Mouse (Mus musculus) lung, postnatal 14 days (tissue): Measurements from ENCODE around the gene Myl10.
"Not testable (repeated sequence)": the region's sequence is repeated elsewhere in the genome, so short reads cannot be mapped to it uniquely, and the experiment has no call there.

ENCODE experiments used
- DNase-seq: peaks from one replicate; pipeline ENCODE4 v3.0.0; 2021

Myl10 gene

DNA sequence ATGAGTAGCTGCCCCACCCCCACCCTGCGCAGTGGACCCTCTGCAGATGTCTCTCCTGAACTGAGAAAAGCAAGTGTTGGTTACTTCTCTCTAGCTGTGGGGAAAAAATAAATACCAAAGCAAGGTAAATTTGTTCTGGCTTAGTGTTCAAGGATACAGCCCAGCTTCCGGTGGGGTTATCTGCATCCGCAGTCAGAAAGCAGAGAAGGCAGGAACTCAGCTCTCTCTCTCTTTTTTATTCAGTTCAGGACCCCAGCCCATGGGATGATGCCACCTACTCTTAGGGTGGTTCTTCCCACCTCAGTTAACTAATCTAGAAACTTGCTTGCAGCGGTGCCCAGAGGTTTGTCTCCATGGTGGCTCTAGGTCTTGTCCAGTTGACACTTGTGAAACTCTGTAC is at the start of gene Myl10:
TSS of gene Myl10 (plus strand) at position 363 of the 400 bp plus-strand sequence.
- DNase-seq = no peak

- no peak for DNase-seq
Measured at GRCm38 (mm10) chr5:136646731-136647328, 46.1 kb upstream of the Myl10 start.

GRCm38 (mm10) chr5:136649071-136649470 is 43.9 kb upstream of the Myl10 start:
- no peak for DNase-seq

DNA sequence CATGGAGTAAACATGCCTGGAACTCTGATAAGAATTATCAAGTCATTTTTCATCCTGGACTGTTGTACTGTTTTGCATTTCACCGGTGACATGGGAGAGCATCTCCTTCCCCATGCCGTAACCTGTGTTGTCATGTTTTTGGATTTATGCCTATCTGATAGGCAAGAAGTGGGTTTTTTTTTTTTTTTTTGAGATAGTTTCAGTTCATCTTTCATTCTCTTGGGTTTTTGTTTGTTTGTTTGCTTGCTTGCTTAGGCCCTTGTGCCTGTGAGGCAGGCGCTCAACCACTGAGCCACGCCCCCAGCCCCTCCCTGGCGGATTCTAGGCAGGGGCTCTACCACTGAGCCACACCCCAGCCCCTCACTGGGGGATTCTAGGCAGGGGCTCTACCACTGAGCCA is 43.3 kb upstream of the Myl10 start:
- no peak for DNase-seq

DNA sequence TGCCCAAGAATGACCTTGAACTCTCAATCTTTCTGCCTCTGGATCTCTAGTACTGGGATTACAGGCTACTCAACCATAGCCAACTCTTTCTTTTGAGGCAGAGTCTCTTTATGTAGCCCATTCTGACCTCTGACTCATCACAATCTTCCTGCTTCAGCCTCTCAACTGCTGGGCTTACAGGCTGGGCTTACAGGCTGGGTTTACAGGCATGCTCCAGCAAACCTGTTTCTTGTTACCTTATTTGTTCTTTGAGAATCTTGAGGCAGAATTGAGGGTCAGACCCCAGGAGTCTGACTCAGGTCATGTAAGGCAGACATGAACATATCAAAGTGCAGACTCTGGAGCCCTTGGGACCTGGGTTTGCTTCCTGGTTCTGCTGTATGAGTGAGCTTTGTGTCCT is 38.5 kb upstream of the Myl10 start:
- no peak for DNase-seq

- DNase-seq = no peak
Measured at GRCm38 (mm10) chr5:136656830-136657395, 36.0 kb upstream of the Myl10 start.

DNA sequence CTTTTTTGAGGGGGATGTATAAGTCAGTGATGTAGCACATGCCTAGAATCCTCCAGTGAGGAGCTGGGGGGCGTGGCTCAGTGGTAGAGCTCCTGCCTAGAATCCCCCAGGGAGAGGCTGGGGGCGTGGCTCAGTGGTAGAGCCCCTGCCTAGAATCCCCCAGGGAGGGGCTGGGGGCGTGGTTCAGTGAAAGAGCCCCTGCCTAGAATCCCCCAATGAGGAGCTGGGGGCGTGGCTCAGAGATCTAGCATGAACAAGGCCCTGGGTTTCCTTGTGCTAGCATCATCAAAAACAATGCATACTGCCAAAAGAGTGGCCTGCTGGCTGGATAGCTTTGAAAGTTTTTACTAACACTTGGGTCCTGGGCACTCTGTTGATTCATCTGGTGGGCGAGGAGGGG is 32.2 kb upstream of the Myl10 start:
- DNase-seq = not testable (repeated sequence)

DNA sequence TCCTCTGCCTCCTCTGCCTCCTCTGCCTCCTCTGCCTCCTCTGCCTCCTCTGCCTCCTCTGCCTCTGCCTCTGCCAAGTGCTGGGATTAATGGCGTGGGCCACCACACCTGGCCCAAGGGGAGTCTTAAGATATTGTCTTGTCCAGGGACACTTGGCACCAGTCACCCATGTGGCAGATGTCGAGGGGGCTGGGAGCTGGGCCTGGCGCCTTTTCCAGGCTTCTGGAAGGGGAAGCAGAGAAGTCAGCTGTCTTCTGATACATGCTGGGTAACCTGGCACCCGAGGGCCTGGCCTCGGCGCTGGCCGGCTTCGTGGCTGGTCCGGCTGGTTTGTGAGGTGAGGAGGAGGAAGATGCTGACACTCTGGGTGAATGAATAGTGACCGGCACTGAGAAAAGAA is 30.7 kb upstream of the Myl10 start:
- DNase-seq = no peak

- no peak for DNase-seq
Measured at GRCm38 (mm10) chr5:136662822-136663221, 30.1 kb upstream of the Myl10 start.

DNA sequence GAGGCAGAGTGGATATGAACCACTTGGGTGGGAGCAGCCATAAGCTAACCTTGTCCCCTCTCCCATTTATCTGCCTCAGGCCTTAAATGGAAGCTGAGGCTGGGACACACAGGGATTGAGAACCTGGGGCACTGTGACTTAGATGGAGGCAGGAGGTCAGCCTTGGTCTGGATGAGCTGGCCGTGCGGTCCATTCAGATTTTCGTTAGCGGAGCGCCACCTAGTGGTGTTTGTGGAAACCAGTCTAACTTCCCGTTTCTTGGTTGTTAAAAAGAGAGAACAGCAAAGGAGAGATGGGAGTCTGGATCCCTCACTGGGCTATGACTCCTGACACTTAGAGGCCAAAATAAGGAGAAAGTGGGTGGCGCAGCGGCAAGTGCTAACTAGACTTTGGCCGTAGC is 28.4 kb upstream of the Myl10 start:
- DNase-seq = peak; percentile 88

- DNase-seq = no peak
Measured at GRCm38 (mm10) chr5:136676315-136677030, 16.5 kb upstream of the Myl10 start.

- DNase-seq = no peak
Measured at GRCm38 (mm10) chr5:136678840-136679348, 14.1 kb upstream of the Myl10 start.

DNA sequence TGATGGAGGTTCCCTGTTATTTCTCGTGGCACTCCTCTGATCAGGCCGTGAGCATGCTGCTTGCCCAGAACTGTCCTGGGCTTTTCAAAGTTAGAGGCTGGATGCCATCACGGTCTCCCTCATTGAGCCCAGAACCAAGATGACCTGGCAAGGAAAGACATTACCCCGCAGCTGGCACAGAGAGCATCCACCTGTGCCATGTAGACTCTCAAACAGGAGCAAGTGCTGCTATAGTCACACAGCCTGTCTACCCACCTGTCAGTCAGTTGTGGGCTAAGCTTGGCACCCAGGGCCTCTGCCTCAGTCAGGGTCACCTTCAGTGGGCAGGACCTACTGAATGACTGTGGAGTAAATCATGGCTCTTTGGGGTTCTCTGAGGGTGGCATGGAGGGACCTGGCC is 6.6 kb upstream of the Myl10 start:
- no peak for DNase-seq

DNA sequence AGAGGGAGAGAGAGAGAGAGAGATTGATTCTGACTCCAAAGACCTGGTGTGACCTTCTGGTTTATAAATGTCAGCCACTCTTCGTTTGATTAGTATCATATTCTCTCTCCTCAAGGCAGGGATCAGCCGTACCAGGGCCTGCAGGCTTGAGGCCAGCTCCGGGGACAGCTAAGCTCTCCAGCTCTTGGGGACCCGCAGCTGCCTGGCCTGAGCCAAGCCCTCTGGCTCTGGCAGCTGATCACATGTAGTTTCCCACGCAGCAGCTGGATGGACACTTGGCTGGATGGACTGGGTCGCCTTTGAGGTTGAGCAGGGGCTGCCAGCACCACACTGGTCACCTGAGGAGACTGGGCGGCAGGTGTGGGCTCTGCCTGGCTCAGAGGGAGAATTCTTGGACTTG is 5.4 kb upstream of the Myl10 start:
- DNase-seq = no peak

GRCm38 (mm10) chr5:136688841-136689240 is 4.1 kb upstream of the Myl10 start:
- DNase-seq = no peak

DNA sequence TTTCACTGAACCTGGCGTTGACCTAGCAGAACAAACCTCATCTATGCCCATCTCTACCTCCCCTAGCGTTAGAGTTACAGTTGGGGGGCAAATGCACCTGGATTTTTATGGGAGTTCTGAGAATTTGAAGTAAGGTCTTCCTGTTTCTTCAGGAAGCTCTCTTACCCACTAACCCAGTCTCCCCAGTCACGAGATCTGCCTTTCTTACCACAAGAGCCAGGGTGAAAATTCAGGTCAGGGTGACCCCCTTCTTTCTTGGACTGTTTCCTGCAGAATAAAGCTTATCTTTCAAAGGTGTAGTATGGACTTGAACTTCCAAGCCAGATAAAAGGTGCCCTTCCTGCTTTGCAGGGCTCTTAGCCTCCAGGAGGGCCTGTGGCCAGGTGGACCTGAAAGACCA is 1.8 kb upstream of the Myl10 start:
- no peak for DNase-seq

DNA sequence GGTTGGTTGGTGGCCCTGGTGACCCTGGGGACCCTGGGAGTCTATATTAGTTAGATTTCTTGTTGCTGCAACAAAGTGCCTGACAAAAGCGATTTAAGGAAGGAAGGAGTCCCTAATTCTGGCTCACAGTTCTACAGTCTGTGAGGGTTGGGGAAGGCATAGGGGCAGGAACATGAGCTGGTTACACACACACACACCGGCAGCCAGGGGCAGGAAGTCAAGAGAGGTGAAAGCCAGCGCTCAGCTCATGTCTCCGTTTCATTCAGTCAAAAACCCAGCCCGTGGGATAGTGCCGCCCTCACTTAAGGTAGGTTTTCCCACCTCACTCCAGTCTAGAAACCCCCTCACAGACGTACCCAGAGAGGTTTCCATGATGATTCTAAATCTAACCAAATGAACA is 472 bp downstream of the Myl10 start:
- no peak for DNase-seq

DNA sequence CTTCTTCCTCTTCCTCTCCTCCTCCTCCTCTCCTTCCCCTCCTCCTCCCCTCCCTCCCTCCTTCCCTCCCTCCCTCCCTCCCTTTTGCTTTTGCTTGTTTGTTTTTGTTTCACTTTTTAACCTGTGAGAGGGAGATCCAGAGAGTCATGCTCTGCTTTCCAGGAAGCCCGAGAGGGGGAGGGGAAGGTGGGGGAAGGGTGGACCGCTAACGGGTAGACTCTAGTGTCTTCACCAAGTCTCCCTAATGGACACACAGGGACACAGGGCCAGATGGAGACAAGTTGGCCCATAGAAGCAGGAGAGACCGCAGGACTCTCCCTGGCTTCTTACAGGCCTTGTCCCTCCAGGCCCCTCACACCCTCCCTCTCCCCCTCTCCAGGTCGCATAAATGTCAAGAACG is 2.0 kb downstream of the Myl10 start:
- DNase-seq = no peak

DNA sequence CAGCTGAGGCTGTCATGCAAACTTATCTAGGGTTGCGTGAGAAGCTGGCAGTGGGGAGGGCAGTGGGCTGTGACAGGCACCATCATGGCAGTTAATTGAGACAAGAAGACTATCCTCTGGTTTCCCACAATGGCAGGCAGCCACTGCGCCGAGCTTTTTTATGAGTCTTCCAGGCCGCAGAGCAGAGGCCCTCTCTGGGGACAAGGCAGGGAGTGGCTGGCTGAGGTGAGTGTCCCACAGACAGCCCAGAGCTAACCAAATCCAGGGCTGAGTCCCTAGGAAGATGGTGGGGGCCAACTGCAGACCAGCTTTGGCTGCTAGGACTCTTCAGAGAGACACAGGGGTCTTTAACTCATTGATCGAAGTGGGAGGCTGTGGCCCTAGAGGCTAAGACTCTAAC is 3.6 kb downstream of the Myl10 start:
- no peak for DNase-seq

DNA sequence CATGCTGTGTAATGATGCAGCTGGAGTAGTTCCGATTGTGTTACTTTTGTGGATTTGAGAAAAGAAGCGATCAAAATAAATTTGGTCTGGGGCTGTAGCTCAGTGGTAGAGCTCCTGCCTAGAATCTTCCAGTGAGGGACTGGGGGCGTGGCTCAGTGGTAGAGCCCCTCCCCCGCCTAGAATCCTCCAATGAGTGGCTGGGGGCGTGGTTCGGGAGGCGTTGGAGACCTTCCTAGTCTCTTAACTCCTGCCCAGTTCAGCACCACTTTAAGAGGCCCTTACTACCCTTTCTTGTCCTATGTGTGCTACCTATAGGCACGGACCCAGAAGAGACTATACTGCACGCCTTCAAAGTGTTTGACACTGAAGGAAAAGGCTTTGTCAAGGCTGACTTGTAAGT is 4.7 kb downstream of the Myl10 start:
- no peak for DNase-seq

DNA sequence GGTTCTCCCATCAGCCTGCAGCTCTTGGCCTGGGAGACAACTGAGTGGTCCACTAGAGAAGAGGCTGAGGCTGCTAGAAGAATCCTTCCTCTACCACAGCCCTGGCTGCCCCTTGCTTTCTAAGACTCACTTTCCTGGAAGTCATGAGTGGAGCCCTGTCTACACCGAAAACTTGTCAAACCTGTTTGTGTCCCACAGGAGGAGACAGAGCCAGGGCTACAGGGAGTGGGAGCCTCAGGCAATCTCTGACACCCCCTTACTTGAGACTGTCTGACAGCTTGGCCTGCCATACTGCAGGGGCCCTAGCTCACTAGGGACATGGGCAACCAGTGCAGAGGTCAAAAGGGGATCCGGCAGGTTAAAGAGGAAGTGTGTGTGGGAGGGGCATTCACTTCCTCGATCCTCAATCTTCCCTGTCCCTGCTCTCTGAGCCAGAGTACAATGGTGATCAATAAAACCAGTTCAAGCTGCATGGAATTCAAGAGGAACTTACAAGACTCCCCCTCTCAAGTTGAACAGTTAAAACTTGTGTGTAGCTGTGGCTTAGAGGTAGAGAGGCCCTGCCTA is 9.3 kb downstream of the Myl10 start:
- DNase-seq = peak; percentile 21

DNA sequence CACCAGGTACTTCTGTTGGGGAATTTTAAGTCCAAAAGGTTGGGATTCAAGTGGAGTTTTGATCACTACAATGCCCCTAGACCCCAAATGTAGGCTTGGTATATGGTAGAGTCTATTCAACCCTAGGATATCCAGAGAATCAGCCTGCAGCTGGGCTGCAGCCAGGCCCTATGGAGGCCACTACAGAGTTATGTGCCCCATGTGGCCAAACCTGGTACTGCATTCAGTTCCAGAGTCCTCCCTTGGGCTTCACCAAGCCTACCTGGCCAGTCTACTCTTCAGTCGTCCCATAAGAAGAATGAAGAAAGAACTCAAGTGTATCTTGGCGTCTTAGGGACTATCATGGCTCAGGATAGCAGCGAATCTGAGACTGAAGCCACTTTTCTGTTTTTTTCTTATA is 10.8 kb downstream of the Myl10 start:
- peak; percentile 90 for DNase-seq

DNA sequence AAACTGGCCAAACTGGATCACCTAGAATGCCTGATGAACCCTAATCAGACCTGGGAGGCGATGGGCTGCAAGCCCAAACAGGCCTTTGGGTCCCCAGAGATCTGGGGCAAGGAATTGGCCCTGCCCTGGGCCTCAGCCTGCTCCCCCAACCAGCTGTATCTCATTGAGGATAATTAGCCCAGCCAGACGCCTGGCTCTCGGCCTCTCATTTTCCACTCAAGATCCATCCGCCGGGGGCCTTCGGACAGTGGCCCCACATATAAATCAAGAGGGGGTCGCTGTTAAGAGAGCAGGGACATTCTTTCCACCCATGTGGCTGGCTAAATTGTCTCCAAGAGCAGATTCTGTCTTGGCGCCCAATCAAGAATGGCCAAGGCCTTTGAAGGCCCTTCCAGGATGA is 11.2 kb downstream of the Myl10 start:
- no peak for DNase-seq

DNA sequence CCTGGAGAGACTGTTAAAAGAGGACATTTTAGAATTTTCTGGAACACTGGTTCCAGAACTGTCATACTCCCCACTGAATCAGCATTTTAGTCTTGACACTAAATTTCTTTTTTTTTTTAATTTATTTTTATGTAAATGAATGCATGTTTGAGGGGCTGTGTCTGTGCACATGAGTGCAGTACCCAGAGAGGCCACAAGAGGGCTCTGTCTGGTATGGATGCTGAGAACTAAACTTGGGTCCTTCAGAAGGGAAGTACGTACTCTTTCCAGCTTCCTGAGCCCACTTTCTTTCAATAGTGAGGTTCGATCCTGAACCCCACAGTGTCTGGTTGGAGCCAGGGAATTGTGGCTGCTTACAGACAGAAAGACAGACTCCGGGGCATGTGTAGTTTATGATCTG is 12.6 kb downstream of the Myl10 start:
- peak; percentile 13 for DNase-seq
